Mouse (Mus musculus): ENCODE measurements around the gene Slc38a4.

DNA sequence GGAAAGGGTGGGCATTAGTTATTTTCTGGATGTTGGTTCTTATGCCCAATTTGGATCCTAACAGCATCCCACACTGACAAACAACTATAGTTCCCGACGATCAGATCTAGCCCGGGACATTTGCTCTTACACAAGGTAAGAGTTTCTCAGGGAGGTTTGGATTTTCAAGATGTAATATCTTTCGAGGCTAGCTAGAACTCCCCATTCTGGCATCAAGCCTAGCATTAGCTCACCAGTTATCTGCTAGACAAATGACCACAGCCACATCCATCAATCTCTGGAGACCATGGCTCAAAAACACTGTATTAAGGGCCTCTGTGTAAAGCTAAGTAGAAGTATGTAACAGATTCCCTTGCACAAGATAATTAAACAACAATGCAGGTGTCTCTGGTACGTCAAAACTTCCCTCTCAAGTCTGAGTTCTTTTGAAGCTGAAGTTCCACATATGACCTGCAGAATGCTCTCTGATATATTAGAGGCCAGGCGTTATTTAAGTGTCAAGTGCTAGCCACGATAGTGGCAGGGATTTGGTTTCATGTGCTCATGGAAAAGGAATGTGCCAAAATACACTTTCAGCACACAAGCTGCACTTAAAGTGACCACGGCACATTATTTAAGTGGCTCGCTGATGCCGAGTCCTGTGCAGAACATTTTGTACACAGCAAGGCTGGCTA is 51.8 kb downstream of the Slc38a4 start:
- TF ChIP-seq TAL1 (IDR thresholded peaks at IDR 0.05; ENCODE audit: low read length) (no peak), GATA1 (IDR thresholded peaks at IDR 0.05; ENCODE audit: low read length) (no peak)
